Mouse (Mus musculus): ENCODE measurements around the gene Pla2g15.

The Pla2g15 gene

GRCm38 (mm10) chr8:106210035-106210731 lies 60.0 kb downstream of the Pla2g15 start:
- no peaks in the 10 kb centered on the region for H3K27me3 ChIP-seq (ENCODE audit: control insufficient read depth, insufficient read depth, low read length, poor library complexity, severe bottlenecking)
- no peak for DNase-seq (ENCODE audit: low read depth, low spot score)
- no peaks in the 10 kb centered on the region for H3K36me3 ChIP-seq (ENCODE audit: control insufficient read depth, insufficient read depth, low read length, poor library complexity, severe bottlenecking)

GRCm38 (mm10) chr8:106210821-106211345 lies 60.7 kb downstream of the Pla2g15 start, which contains the start of the genes Slc7a6os and Prmt7:
Gene Slc7a6os (minus strand): TSS chr8:106210935.
Gene Prmt7 (plus strand): TSS chr8:106210936.
- no peaks in the 10 kb centered on the region for H3K27me3 ChIP-seq (ENCODE audit: control insufficient read depth, insufficient read depth, low read length, poor library complexity, severe bottlenecking)
- no peaks in the 10 kb centered on the region for H3K36me3 ChIP-seq (ENCODE audit: control insufficient read depth, insufficient read depth, low read length, poor library complexity, severe bottlenecking)
- peak; percentile 93 for DNase-seq (ENCODE audit: low read depth, low spot score)

DNA sequence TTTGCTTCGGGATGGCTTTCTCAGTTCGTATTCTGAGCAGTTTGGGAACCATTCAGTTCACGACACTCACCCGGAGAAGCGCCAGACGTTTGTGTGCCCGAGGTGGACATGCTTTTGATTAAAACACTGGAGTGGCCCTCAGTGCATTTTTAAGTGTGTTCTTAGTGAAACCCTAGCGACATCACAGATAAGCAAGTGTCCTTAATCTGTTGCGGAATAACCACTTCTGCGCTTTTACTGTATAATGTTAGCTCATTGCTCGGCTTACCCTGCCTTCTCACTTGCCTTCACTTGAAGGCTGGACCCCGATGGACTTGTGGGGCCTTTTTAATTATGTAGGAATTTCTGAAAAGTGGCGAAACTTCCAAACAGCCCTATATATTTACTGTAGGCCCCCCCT lies 61.2 kb downstream of the Pla2g15 start:
- Histone ChIP-seq H3K36me3 (ENCODE audit: control insufficient read depth, insufficient read depth, low read length, poor library complexity, severe bottlenecking) (no peaks in the 10 kb centered on the region), H3K27me3 (ENCODE audit: control insufficient read depth, insufficient read depth, low read length, poor library complexity, severe bottlenecking) (no peaks in the 10 kb centered on the region)
- DNase-seq (ENCODE audit: low read depth, low spot score), result no peak

GRCm38 (mm10) chr8:106213959-106214358 lies 63.8 kb downstream of the Pla2g15 start:
- no peak for DNase-seq (ENCODE audit: low read depth, low spot score)
- Histone ChIP-seq H3K27me3 (ENCODE audit: control insufficient read depth, insufficient read depth, low read length, poor library complexity, severe bottlenecking) (no peaks in the 10 kb centered on the region), H3K36me3 (ENCODE audit: control insufficient read depth, insufficient read depth, low read length, poor library complexity, severe bottlenecking) (no peaks in the 10 kb centered on the region; the same call in 1 of the 2 replicates)
